Mouse (Mus musculus) adrenal gland, adult 18-20 months (tissue): ENCODE measurements around the gene Cdt1. TPM values are rescaled to one million over a fixed set of nuclear protein-coding genes. Genes with fewer than 3 reads are reported as not detected.
A peak's percentile ranks its signal among the peaks of the same experiment; 100 is the strongest.

ENCODE experiments used
- DNase-seq, 2 experiments: peaks; one replicate each; pipeline ENCODE4 v3.0.0; 2021 to 2022; ENCODE audit warnings: low spot score in 2 of 2
- total RNA-seq, 2 experiments: library from RNA; stranded (reverse); gene quantifications; 1 replicate in 1 of 2; 2 replicates in 1 of 2; pipeline ENCODE4 v1.2.3; 2021

Gene Cdt1
- total RNA-seq, 2 experiments from 2014 or later: 4.7 to 4.9 TPM

GRCm38 (mm10) chr8:122548891-122549439 lies 18.9 kb upstream of the Cdt1 start:
- DNase-seq: no peak

GRCm38 (mm10) chr8:122550234-122550994 lies 17.4 kb upstream of the Cdt1 start:
- peak; percentile 56 to 62 for DNase-seq

- DNase-seq: no peak
Observed at GRCm38 (mm10) chr8:122550995-122551264, 16.9 kb upstream of the Cdt1 start.

- peak; percentile 93 to 96 for DNase-seq
Observed at GRCm38 (mm10) chr8:122551265-122552051, 16.4 kb upstream of the Cdt1 start, which contains the start of gene Piezo1. TSS of gene Piezo1 (minus strand) at chr8:122551329.

- DNase-seq: no peak
Observed at GRCm38 (mm10) chr8:122554786-122555185, 13.0 kb upstream of the Cdt1 start.

- peak in 1 of 2 experiments; percentile 53 for DNase-seq
Observed at GRCm38 (mm10) chr8:122556030-122557009, 11.5 kb upstream of the Cdt1 start.

- DNase-seq: no peak
Observed at GRCm38 (mm10) chr8:122557248-122558038, 10.4 kb upstream of the Cdt1 start.

- DNase-seq: no peak
Observed at GRCm38 (mm10) chr8:122558671-122559349, 9.0 kb upstream of the Cdt1 start.

- DNase-seq: no peak
Observed at GRCm38 (mm10) chr8:122561199-122561598, 6.6 kb upstream of the Cdt1 start.

- no peak for DNase-seq
Observed at GRCm38 (mm10) chr8:122564363-122565352, 3.2 kb upstream of the Cdt1 start.

GRCm38 (mm10) chr8:122566766-122567165 lies 1.0 kb upstream of the Cdt1 start:
- no peak for DNase-seq

- no peak for DNase-seq
Observed at GRCm38 (mm10) chr8:122568109-122568504, 292 bp downstream of the Cdt1 start.

GRCm38 (mm10) chr8:122568881-122569309 lies 1.1 kb downstream of the Cdt1 start:
- no peak for DNase-seq

GRCm38 (mm10) chr8:122569329-122569728 lies 1.5 kb downstream of the Cdt1 start:
- DNase-seq: no peak

GRCm38 (mm10) chr8:122569996-122570395 lies 2.2 kb downstream of the Cdt1 start:
- no peak for DNase-seq

- no peak for DNase-seq
Observed at GRCm38 (mm10) chr8:122571153-122571552, 3.3 kb downstream of the Cdt1 start.

- no peak for DNase-seq
Observed at GRCm38 (mm10) chr8:122571750-122572267, 4.0 kb downstream of the Cdt1 start.

GRCm38 (mm10) chr8:122572751-122573150 lies 4.9 kb downstream of the Cdt1 start:
- no peak for DNase-seq
